Mouse (Mus musculus) heart, embryonic 16.5 days (tissue): ENCODE measurements around the gene 1190005I06Rik. TPM values are rescaled to one million over a fixed set of nuclear protein-coding genes. Genes with fewer than 3 reads are reported as not detected.

Experiments used
- ATAC-seq: fragments of 200-750 bp; cut with Nextera tagmentation; replicated peaks from 2 replicates; pipeline ENCODE4 v1.8.0; 2017; ENCODE audit warnings: moderate number of reproducible peaks; ENCODE audit not compliant: insufficient read depth, low FRiP score; ENCODE audit errors: extremely low read depth
- H3K27ac ChIP-seq: fragments of 300-500 bp; sonication (generic); 2 replicates; pipeline ENCODE4 v1.5.1; 2014; ENCODE audit warnings: mild to moderate bottlenecking, low read length, control low read depth, moderate library complexity
- H3K27me3 ChIP-seq: fragments of 300-500 bp; sonication (generic); 2 replicates; pipeline ENCODE4 v1.6.1; 2014; ENCODE audit warnings: low read length, mixed read lengths; ENCODE audit not compliant: control insufficient read depth, insufficient read depth
- H3K36me3 ChIP-seq: fragments of 300-500 bp; sonication (generic); 2 replicates; pipeline ENCODE4 v1.6.1; 2014; ENCODE audit not compliant: control insufficient read depth, insufficient read depth
- H3K4me1 ChIP-seq: fragments of 300-500 bp; sonication (generic); 2 replicates; pipeline ENCODE4 v1.6.1; 2014; ENCODE audit warnings: low read length, mixed read lengths; ENCODE audit not compliant: control insufficient read depth, insufficient read depth
- H3K4me2 ChIP-seq: fragments of 300-500 bp; sonication (generic); 2 replicates; pipeline ENCODE4 v1.6.1; 2014; ENCODE audit warnings: low read depth, mild to moderate bottlenecking, control low read depth, low read length
- H3K4me3 ChIP-seq: fragments of 300-500 bp; sonication (generic); 2 replicates; pipeline ENCODE4 v1.5.1; 2014; ENCODE audit warnings: mild to moderate bottlenecking, control low read depth, low read length
- H3K9ac ChIP-seq: fragments of 300-500 bp; sonication (generic); 2 replicates; pipeline ENCODE4 v1.6.1; 2014; ENCODE audit warnings: low read length, control low read depth
- H3K9me3 ChIP-seq: fragments of 300-500 bp; sonication (generic); replicated peaks from 2 replicates; pipeline ENCODE4 v1.6.1; 2016; ENCODE audit warnings: low read length; ENCODE audit not compliant: control insufficient read depth
- WGBS: fragments of 180-500 bp; shearing (Covaris S2); extraction: QIAGEN DNeasy Blood & Tissue Kit; methylation state at CpG from one replicate; pipeline ENCODE4 v1.1.7; 2014; 5-methylcytosine and 5-hydroxymethylcytosine counted together
- polyA plus RNA-seq: library from polyadenylated mRNA; unstranded; fragments of >200 nt; fragmentation: Nextera tagmentation; extraction: Ambion mirVana; gene quantifications from 2 replicates; pipeline ENCODE4 v1.2.1, GENCODE M21; 2015

Gene 1190005I06Rik
- polyA plus RNA-seq, 1 experiment from 2014 or later, result 5.6 TPM

DNA sequence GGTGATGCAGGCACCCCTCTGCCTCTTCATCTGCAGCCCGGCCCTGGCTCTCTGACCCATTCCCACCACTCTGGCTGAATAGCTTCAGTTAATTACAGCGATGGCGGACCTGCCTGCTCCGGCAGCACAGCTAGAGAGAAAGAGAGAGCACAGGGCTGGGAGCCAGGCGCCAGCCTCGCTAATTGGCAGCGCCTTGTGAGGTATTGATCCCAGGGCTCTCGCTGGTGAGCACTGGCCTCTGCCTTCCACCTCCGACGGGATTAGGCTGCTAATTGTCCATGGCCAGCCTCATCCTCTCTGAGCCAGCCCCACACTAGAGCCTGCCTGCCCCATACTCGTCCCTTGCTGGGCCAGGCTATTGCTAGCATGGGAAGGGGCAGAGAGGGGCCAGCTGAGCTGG is 87.8 kb downstream of the 1190005I06Rik start:
- whole genome bisulfite sequencing, result 69% methylated on average over 11 of the region's 11 CpGs
- Histone ChIP-seq H3K4me2 (no peak overlapping the region), H3K9ac (no peak overlapping the region), H3K36me3 (no peaks in the 10 kb centered on the region), H3K4me3 (no peak overlapping the region), H3K27ac (no peak overlapping the region), H3K4me1 (peaks cover 90% of the 10 kb centered on the region), H3K9me3 (no peaks in the 10 kb centered on the region), H3K27me3 (no peaks in the 10 kb centered on the region)
- ATAC-seq, result no peak

Other genes with a start within 250 kb of the 1190005I06Rik start
- gene Gins2, start 58.3 kb downstream of the 1190005I06Rik start, polyA plus RNA-seq, result 51.0 and 51.1 TPM in 2 replicates
- 0.55 TPM in 1 of 2 replicates, not detected in the other for gene Gm27021, start 20.4 kb upstream of the 1190005I06Rik start, polyA plus RNA-seq
- gene Cox4i1, start 20.6 kb upstream of the 1190005I06Rik start, polyA plus RNA-seq, result 2,414 and 2,430 TPM in 2 replicates
- gene Emc8, start 20.9 kb upstream of the 1190005I06Rik start, polyA plus RNA-seq, result 164 and 168 TPM in 2 replicates
- 19.3 and 22.5 TPM in 2 replicates for gene Irf8, start 88.7 kb upstream of the 1190005I06Rik start, polyA plus RNA-seq